ENCODE assay signal across 8 mouse cellular contexts in the genomic region with DNA sequence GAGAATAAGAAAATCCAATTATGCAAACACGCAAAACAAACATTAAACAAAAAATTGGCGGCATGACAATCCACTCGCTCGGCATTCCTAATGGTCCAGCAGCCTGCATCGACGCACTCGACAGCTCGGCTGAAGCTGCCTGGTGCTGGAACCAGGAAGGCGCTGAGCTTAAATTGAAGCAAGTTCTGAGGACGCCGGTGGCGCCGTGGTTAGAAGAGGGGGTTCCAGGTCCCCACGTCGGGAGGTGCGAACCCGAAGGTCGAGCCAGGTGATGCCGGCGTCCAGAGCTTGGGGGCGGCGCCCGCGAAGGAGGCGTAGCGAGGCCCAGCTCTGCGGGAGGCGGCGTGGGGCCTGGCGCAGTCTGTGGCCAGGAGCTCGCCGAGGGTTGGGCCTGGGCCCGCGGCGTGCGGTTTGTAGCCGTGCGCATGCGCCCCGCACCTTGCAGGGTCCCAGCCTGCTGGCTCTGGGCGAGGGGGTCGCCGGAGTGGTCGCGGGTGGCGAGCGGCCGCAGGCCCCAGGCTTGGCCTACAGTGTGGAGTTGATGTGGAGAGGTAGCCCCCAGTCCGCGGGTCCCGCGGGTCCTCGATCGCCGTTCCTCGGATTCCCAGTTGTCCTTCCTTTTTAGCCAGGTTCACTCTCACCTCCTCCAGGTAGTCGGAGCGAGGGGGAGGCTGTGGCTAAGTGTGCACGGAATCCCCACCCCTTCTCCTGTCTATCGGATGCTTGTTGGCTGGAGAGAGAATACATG. TPM values are rescaled to one million over a fixed set of nuclear protein-coding genes. Genes with fewer than 3 reads are reported as not detected.
DNase-seq lines count a peak whose midpoint lies in the region; ATAC-seq lines count a peak whose summit lies in the region.

No protein-coding gene starts in this region.

- H3K9ac ChIP-seq in heart, embryonic 14.5 days (ENCODE audit: low read length), result peak overlapping the region; percentile 86
- peak overlapping the region; percentile 83 for H3K9ac ChIP-seq in liver, embryonic 12.5 days
- peak overlapping the region; percentile 94 for H3K9ac ChIP-seq in stomach, embryonic 16.5 days (ENCODE audit: low read length)

- H3K27ac ChIP-seq in heart, embryonic 14.5 days (replicated peaks in 1 of 2; ENCODE audit: control insufficient read depth in 1 of 2, insufficient read depth in 1 of 2, low read depth in 2 of 2, low read length in 2 of 2), result no peak overlapping the region
- H3K27ac ChIP-seq in liver, embryonic 12.5 days, result 0 out of 2 replicates have a peak overlapping the region, but pooled peaks have one; percentile 10
- H3K27ac ChIP-seq in stomach, embryonic 16.5 days (ENCODE audit: low read length), result peak overlapping the region; percentile 53; the same call in 1 of the 2 replicates

- peak; percentile 47 to 66 for DNase-seq in CD8-positive naive resting alpha-beta T cell, adult 2 months (ENCODE audit: low read depth in 2 of 2, low spot score in 2 of 2)
- DNase-seq in c-Kit-negative CD71-positive TER-119-positive erythroid progenitor cells, embryonic 14.5 days (ENCODE audit: low read depth, low spot score), result peak; percentile 2
- peak; percentile 40 for DNase-seq in fibroblast of lung, adult 2 months (ENCODE audit: low read depth)
- peak; percentile 85 for DNase-seq in kidney, postnatal 14 days
- DNase-seq in naive thymus-derived CD4-positive, alpha-beta T cell, adult 2 months (ENCODE audit: low read depth), result peak; percentile 80

- peaks cover 32% of the 10 kb centered on the region for H3K27me3 ChIP-seq in heart, embryonic 14.5 days (ENCODE audit: control insufficient read depth, insufficient read depth, low read length)
- peaks cover 32% of the 10 kb centered on the region for H3K27me3 ChIP-seq in liver, embryonic 12.5 days (replicated peaks)
- peaks cover 24% of the 10 kb centered on the region for H3K27me3 ChIP-seq in stomach, embryonic 16.5 days (ENCODE audit: control insufficient read depth, insufficient read depth, low read length)

- no peaks in the 10 kb centered on the region for H3K9me3 ChIP-seq in heart, embryonic 14.5 days (ENCODE audit: control insufficient read depth, low read length)
- no peaks in the 10 kb centered on the region for H3K9me3 ChIP-seq in liver, embryonic 12.5 days (replicated peaks)
- no peaks in the 10 kb centered on the region for H3K9me3 ChIP-seq in stomach, embryonic 16.5 days (replicated peaks; ENCODE audit: control insufficient read depth, low read length)

- no peaks in the 10 kb centered on the region for H3K36me3 ChIP-seq in heart, embryonic 14.5 days (ENCODE audit: control insufficient read depth, insufficient read depth, low read length)
- no peaks in the 10 kb centered on the region for H3K36me3 ChIP-seq in liver, embryonic 12.5 days
- no peaks in the 10 kb centered on the region for H3K36me3 ChIP-seq in stomach, embryonic 16.5 days (ENCODE audit: control insufficient read depth, insufficient read depth, low read length)

- under 1% methylated on average over 58 of the region's 60 CpGs for WGBS in heart, embryonic 14.5 days
- under 1% methylated on average over 51 of the region's 60 CpGs for WGBS in liver, embryonic 12.5 days (ENCODE audit: insufficient replicate concordance)
- WGBS in stomach, embryonic 16.5 days, result under 1% methylated on average over 60 of the region's 60 CpGs

- ATAC-seq in heart, embryonic 14.5 days (ENCODE audit: insufficient number of reproducible peaks, insufficient read depth, low FRiP score, low read depth), result peak; percentile 80
- peak; percentile 91 for ATAC-seq in liver, embryonic 12.5 days
- peak; percentile 89 for ATAC-seq in stomach, embryonic 16.5 days (ENCODE audit: insufficient read depth, low FRiP score)

- H3K4me1 ChIP-seq in heart, embryonic 14.5 days (ENCODE audit: control insufficient read depth in 2 of 2, insufficient read depth in 2 of 2, low read length in 2 of 2), result peaks cover 10 to 12% of the 10 kb centered on the region in 2 experiments; a peak in 3 of 4 replicates
- H3K4me1 ChIP-seq in liver, embryonic 12.5 days, result peaks cover 31% of the 10 kb centered on the region
- peaks cover 11% of the 10 kb centered on the region for H3K4me1 ChIP-seq in stomach, embryonic 16.5 days (ENCODE audit: control insufficient read depth, insufficient read depth, low read length)

- peak overlapping the region; percentile 85 for H3K4me2 ChIP-seq in heart, embryonic 14.5 days (ENCODE audit: low read length)
- peak overlapping the region; percentile 85 for H3K4me2 ChIP-seq in liver, embryonic 12.5 days
- H3K4me2 ChIP-seq in stomach, embryonic 16.5 days (ENCODE audit: low read depth, low read length), result peak overlapping the region; percentile 67

- peak overlapping the region; percentile 82 to 85 for H3K4me3 ChIP-seq in heart, embryonic 14.5 days (ENCODE audit: control insufficient read depth in 1 of 2, insufficient read depth in 1 of 2, low read depth in 1 of 2, low read length in 2 of 2)
- H3K4me3 ChIP-seq in liver, embryonic 12.5 days, result peak overlapping the region; percentile 88
- H3K4me3 ChIP-seq in stomach, embryonic 16.5 days (replicated peaks; ENCODE audit: low read length), result peak overlapping the region; percentile 73

RNA-seq across cellular contexts. Expression of a gene that starts 4.1 kb away (rescaled TPM):
- polyA plus RNA-seq in heart, embryonic 14.5 days (2014; fragmentation: Nextera tagmentation; extraction: Ambion mirVana), result 3.4 and 11.3 TPM in 2 replicates
- polyA plus RNA-seq in liver, embryonic 12.5 days (2016; fragmentation: Nextera tagmentation; extraction: Ambion mirVana), result 0.17 and 0.24 TPM in 2 replicates
- 0.20 and 1.2 TPM in 2 replicates for polyA plus RNA-seq in stomach, embryonic 16.5 days (2015; fragmentation: Nextera tagmentation; extraction: Ambion mirVana)

RNA-seq across cellular contexts. Expression of a gene that starts 4.5 kb away (rescaled TPM):
- 23.6 and 27.0 TPM in 2 replicates for polyA plus RNA-seq in heart, embryonic 14.5 days (2014; fragmentation: Nextera tagmentation; extraction: Ambion mirVana)
- 15.1 and 16.3 TPM in 2 replicates for polyA plus RNA-seq in liver, embryonic 12.5 days (2016; fragmentation: Nextera tagmentation; extraction: Ambion mirVana)
- polyA plus RNA-seq in stomach, embryonic 16.5 days (2015; fragmentation: Nextera tagmentation; extraction: Ambion mirVana), result 21.3 and 25.7 TPM in 2 replicates

Comparison
In these comparisons a context has a peak if more than half of its experiments do, and no peak if none do; other contexts are left out.
1. DNase-seq: peak in every context shown above with its lines; median percentile 85 in kidney, postnatal 14 days; 80 in naive thymus-derived CD4-positive, alpha-beta T cell, adult 2 months; 56 in CD8-positive naive resting alpha-beta T cell, adult 2 months; 40 in fibroblast of lung, adult 2 months; 2 in c-Kit-negative CD71-positive TER-119-positive erythroid progenitor cells, embryonic 14.5 days.
2. H3K27ac ChIP-seq: peak in liver, embryonic 12.5 days (single experiment) and stomach, embryonic 16.5 days (single experiment); none in heart, embryonic 14.5 days (0 of 2).
3. Peak in every context shown above with its lines, with median percentiles within 50 percentile points of each other: ATAC-seq, H3K4me2 ChIP-seq, H3K4me3 ChIP-seq and H3K9ac ChIP-seq.